ENCODE assay signal across 9 mouse cellular contexts in genomic region chr9:96844798-96845209, GRCm38 (mm10). TPM values are rescaled to one million over a fixed set of nuclear protein-coding genes. Genes with fewer than 3 reads are reported as not detected.
A peak's percentile ranks its signal among the peaks of the same experiment; 100 is the strongest.
DNase-seq lines count a peak whose midpoint lies in the region; ATAC-seq and TF ChIP-seq lines count a peak whose summit lies in the region.
"Had no signal": no experiment of that assay in that cellular context is flagged by ENCODE, and none has a peak within 500 bp of the region (broad histone marks: within the 10 kb centered on the region; RNA-seq: fewer than 3 reads in every experiment).

No protein-coding gene starts in this region.

- CTCF ChIA-PET in Patski (lab: Charles Lee): interaction anchor here (1.0 to 3.9 kb wide), 3 partner anchors 17 to 25 kb away, joined by 3 to 21 read pairs (median 4); no protein-coding TSS in a partner anchor

- H3K4me1 ChIP-seq in hindbrain, embryonic 12.5 days: peaks cover 30% of the 10 kb centered on the region
- H3K4me1 ChIP-seq in hindbrain, embryonic 10.5 days (replicated peaks): peaks cover 10% of the 10 kb centered on the region; the same call in 1 of the 2 replicates
- no peaks in the 10 kb centered on the region for H3K4me1 ChIP-seq in forebrain, embryonic 16.5 days (replicated peaks; ENCODE audit: control insufficient read depth, insufficient read depth, low read length)
- H3K4me1 ChIP-seq in hindbrain, embryonic 14.5 days (replicated peaks; ENCODE audit: control insufficient read depth, insufficient read depth, low read length): peaks cover 11% of the 10 kb centered on the region
- H3K4me1 ChIP-seq in stomach, embryonic 14.5 days (ENCODE audit: control insufficient read depth, insufficient read depth, low read length): no peaks in the 10 kb centered on the region

- 0 out of 2 replicates have a peak, but pooled peaks cover 8% of the 10 kb centered on the region for H3K36me3 ChIP-seq in hindbrain, embryonic 12.5 days
- peaks cover 25% of the 10 kb centered on the region for H3K36me3 ChIP-seq in hindbrain, embryonic 10.5 days
- no peaks in the 10 kb centered on the region for H3K36me3 ChIP-seq in forebrain, embryonic 16.5 days (ENCODE audit: control insufficient read depth, insufficient read depth)
- no peaks in the 10 kb centered on the region for H3K36me3 ChIP-seq in hindbrain, embryonic 14.5 days (replicated peaks; ENCODE audit: control insufficient read depth, insufficient read depth)
- no peaks in the 10 kb centered on the region for H3K36me3 ChIP-seq in stomach, embryonic 14.5 days (ENCODE audit: control insufficient read depth, insufficient read depth, low read length)
- H3K36me3 ChIP-seq: midbrain, embryonic 12.5 days had no signal

- no peak for DNase-seq in hindbrain, embryonic 10.5 days (ENCODE audit: low spot score)
- DNase-seq in Patski (ENCODE audit: low read depth, low spot score): no peak
- peak; percentile 45 for DNase-seq in hindbrain, embryonic 14.5 days (ENCODE audit: low spot score)
- peak; percentile 68 for DNase-seq in left cerebral cortex, adult 9 months (ENCODE audit: low spot score in 2 of 2)
- no peak for DNase-seq in c-Kit-positive CD71-positive TER-119-positive erythroid progenitor cells, embryonic 14.5 days (ENCODE audit: low spot score)

- in situ Hi-C loops in Patski (cut with MboI; ENCODE audit: low pct_unique_long_range_greater_than_20kb): loop anchor here (5.0 kb wide), 1 partner anchor 42 kb away; no protein-coding TSS in a partner anchor

- TF ChIP-seq CTCF in Patski (IDR thresholded peaks at IDR 0.05): no peak

- H3K9ac ChIP-seq in hindbrain, embryonic 12.5 days: no peak overlapping the region
- H3K9ac ChIP-seq in forebrain, embryonic 16.5 days (replicated peaks; ENCODE audit: low read depth, low read length): no peak overlapping the region
- no peak overlapping the region for H3K9ac ChIP-seq in hindbrain, embryonic 14.5 days
- no peak overlapping the region for H3K9ac ChIP-seq in stomach, embryonic 14.5 days (replicated peaks; ENCODE audit: low read depth, low read length)
- H3K9ac ChIP-seq: midbrain, embryonic 12.5 days had no signal

- no peaks in the 10 kb centered on the region for H3K27me3 ChIP-seq in hindbrain, embryonic 12.5 days
- no peaks in the 10 kb centered on the region for H3K27me3 ChIP-seq in hindbrain, embryonic 10.5 days (ENCODE audit: insufficient read depth, poor library complexity, severe bottlenecking)
- no peaks in the 10 kb centered on the region for H3K27me3 ChIP-seq in Patski
- H3K27me3 ChIP-seq in forebrain, embryonic 16.5 days (replicated peaks; ENCODE audit: control insufficient read depth, insufficient read depth, low read length): no peaks in the 10 kb centered on the region
- H3K27me3 ChIP-seq in hindbrain, embryonic 14.5 days (ENCODE audit: control insufficient read depth, insufficient read depth, low read length): no peaks in the 10 kb centered on the region
- H3K27me3 ChIP-seq in stomach, embryonic 14.5 days (ENCODE audit: control insufficient read depth, insufficient read depth, low read length): no peaks in the 10 kb centered on the region
- H3K27me3 ChIP-seq: midbrain, embryonic 12.5 days had no signal

- H3K4me3 ChIP-seq in hindbrain, embryonic 12.5 days: no peak overlapping the region
- no peak overlapping the region for H3K4me3 ChIP-seq in hindbrain, embryonic 10.5 days
- no peak overlapping the region for H3K4me3 ChIP-seq in forebrain, embryonic 16.5 days (replicated peaks; ENCODE audit: low read length)
- no peak overlapping the region for H3K4me3 ChIP-seq in hindbrain, embryonic 14.5 days (replicated peaks; ENCODE audit: low read length)
- no peak overlapping the region for H3K4me3 ChIP-seq in stomach, embryonic 14.5 days (ENCODE audit: low read depth, low read length)
- H3K4me3 ChIP-seq: midbrain, embryonic 12.5 days had no signal

- H3K9me3 ChIP-seq in hindbrain, embryonic 12.5 days (replicated peaks): peaks cover 6% of the 10 kb centered on the region; the same call in 1 of the 2 replicates
- peaks cover 4% of the 10 kb centered on the region; the same call in 1 of the 2 replicates for H3K9me3 ChIP-seq in hindbrain, embryonic 10.5 days
- no peaks in the 10 kb centered on the region for H3K9me3 ChIP-seq in forebrain, embryonic 16.5 days (ENCODE audit: control insufficient read depth, low read length)
- no peaks in the 10 kb centered on the region for H3K9me3 ChIP-seq in hindbrain, embryonic 14.5 days (ENCODE audit: control insufficient read depth, low read length)
- H3K9me3 ChIP-seq in stomach, embryonic 14.5 days (ENCODE audit: control insufficient read depth, low read depth, low read length): no peaks in the 10 kb centered on the region
- H3K9me3 ChIP-seq: midbrain, embryonic 12.5 days had no signal

- ATAC-seq in hindbrain, embryonic 12.5 days (ENCODE audit: low FRiP score): peak; percentile 38; the same call in 1 of the 2 replicates
- ATAC-seq in Patski: peak; percentile 97
- ATAC-seq in forebrain, embryonic 16.5 days: peak; percentile 72
- ATAC-seq in hindbrain, embryonic 14.5 days (ENCODE audit: low FRiP score): no peak
- ATAC-seq in stomach, embryonic 14.5 days (ENCODE audit: insufficient number of reproducible peaks, insufficient read depth, low FRiP score, low read depth): peak; percentile 28; the same call in 1 of the 2 replicates

- H3K27ac ChIP-seq in hindbrain, embryonic 12.5 days: no peak overlapping the region
- H3K27ac ChIP-seq in hindbrain, embryonic 10.5 days: no peak overlapping the region
- no peak overlapping the region for H3K27ac ChIP-seq in forebrain, embryonic 16.5 days (ENCODE audit: low read length)
- H3K27ac ChIP-seq in hindbrain, embryonic 14.5 days: no peak overlapping the region
- no peak overlapping the region for H3K27ac ChIP-seq in stomach, embryonic 14.5 days (ENCODE audit: low read length)
- H3K27ac ChIP-seq: midbrain, embryonic 12.5 days had no signal

- POLR2A ChIA-PET in Patski (lab: Charles Lee): no interaction called here

- 51% methylated on average over 3 of the region's 3 CpGs for WGBS in hindbrain, embryonic 12.5 days
- WGBS in hindbrain, embryonic 10.5 days: 69% methylated on average over 3 of the region's 3 CpGs
- WGBS in forebrain, embryonic 16.5 days: 48% methylated on average over 3 of the region's 3 CpGs
- WGBS in hindbrain, embryonic 14.5 days: 52% methylated on average over 3 of the region's 3 CpGs
- WGBS in stomach, embryonic 14.5 days: 57% methylated on average over 3 of the region's 3 CpGs

- no peak overlapping the region for H3K4me2 ChIP-seq in hindbrain, embryonic 12.5 days (replicated peaks)
- no peak overlapping the region for H3K4me2 ChIP-seq in forebrain, embryonic 16.5 days (ENCODE audit: low read length)
- H3K4me2 ChIP-seq in hindbrain, embryonic 14.5 days (replicated peaks): no peak overlapping the region
- H3K4me2 ChIP-seq in stomach, embryonic 14.5 days (replicated peaks; ENCODE audit: low read depth, low read length): no peak overlapping the region
- H3K4me2 ChIP-seq: midbrain, embryonic 12.5 days had no signal

RNA-seq across cellular contexts. Expression of gene Pxylp1, which starts 47.7 kb away (rescaled TPM):
- polyA plus RNA-seq in hindbrain, embryonic 12.5 days (2016; fragmentation: Nextera tagmentation; extraction: Ambion mirVana): 56.9 and 59.9 TPM in 2 replicates
- polyA plus RNA-seq in hindbrain, embryonic 10.5 days (2016; fragmentation: Nextera tagmentation; extraction: Ambion mirVana): 28.5 and 33.1 TPM in 2 replicates
- 26.8 TPM for polyA plus RNA-seq in Patski (2021)
- 32.5 and 33.3 TPM in 2 replicates for polyA plus RNA-seq in forebrain, embryonic 16.5 days (2015; fragmentation: Nextera tagmentation; extraction: Ambion mirVana)
- polyA plus RNA-seq in hindbrain, embryonic 14.5 days (2014; fragmentation: Nextera tagmentation; extraction: Ambion mirVana): 34.6 and 43.9 TPM in 2 replicates
- 36.8 and 37.7 TPM in 2 replicates for polyA plus RNA-seq in stomach, embryonic 14.5 days (2014; fragmentation: Nextera tagmentation; extraction: Ambion mirVana)

Comparison
In these comparisons a context has a peak if more than half of its experiments do, and no peak if none do; other contexts are left out.
1. DNase-seq: peak in hindbrain, embryonic 14.5 days (single experiment) and left cerebral cortex, adult 9 months (2 of 2); none in hindbrain, embryonic 10.5 days (single experiment), Patski (single experiment) and c-Kit-positive CD71-positive TER-119-positive erythroid progenitor cells, embryonic 14.5 days (single experiment).